Mouse (Mus musculus) limb, embryonic 14.5 days (tissue): ENCODE results near the gene Wdr47. TPM values are rescaled to one million over a fixed set of nuclear protein-coding genes. Genes with fewer than 3 reads are reported as not detected.
A peak's percentile ranks its signal among the peaks of the same experiment; 100 is the strongest.
"Not testable (repeated sequence)": the region's sequence is repeated elsewhere in the genome, so short reads cannot be mapped to it uniquely, and the experiment has no call there.

Experiments
- ATAC-seq: fragments of 200-750 bp; cut with Nextera tagmentation; 2 replicates; pipeline ENCODE4 v1.8.0; 2017; ENCODE audit warnings: low read depth, moderate number of reproducible peaks, moderate TSS enrichment; ENCODE audit not compliant: low FRiP score
- DNase-seq: peaks from one replicate; pipeline ENCODE4 v3.0.0-alpha.2; 2015; ENCODE audit warnings: low spot score
- H3K27ac ChIP-seq: fragments of 300-500 bp; sonication (generic); replicated peaks from 2 replicates; pipeline ENCODE4 v1.5.1; 2014; ENCODE audit warnings: low read depth, mild to moderate bottlenecking, low read length, moderate library complexity, mixed read lengths
- H3K27me3 ChIP-seq: fragments of 300-500 bp; sonication (generic); 2 replicates; pipeline ENCODE4 v1.6.1; 2014; ENCODE audit warnings: low read length, mixed read lengths; ENCODE audit not compliant: control insufficient read depth, insufficient read depth
- H3K36me3 ChIP-seq: fragments of 300-500 bp; sonication (generic); 2 replicates; pipeline ENCODE4 v1.6.1; 2014; ENCODE audit warnings: mild to moderate bottlenecking, low read length, moderate library complexity, mixed read lengths; ENCODE audit not compliant: control insufficient read depth, insufficient read depth
- H3K4me1 ChIP-seq: fragments of 300-500 bp; sonication (generic); 2 replicates; pipeline ENCODE4 v1.6.1; 2014; ENCODE audit warnings: antibody characterized with exemption, low read length, mixed read lengths; ENCODE audit not compliant: control insufficient read depth, insufficient read depth
- H3K4me2 ChIP-seq: fragments of 300-500 bp; sonication (generic); replicated peaks from 2 replicates; pipeline ENCODE4 v1.6.1; 2014; ENCODE audit warnings: low read depth, mild to moderate bottlenecking, low read length, moderate library complexity; ENCODE audit not compliant: severe bottlenecking
- H3K4me3 ChIP-seq: fragments of 300-500 bp; sonication (generic); replicated peaks from 2 replicates; pipeline ENCODE4 v1.5.1; 2014; ENCODE audit warnings: low read length
- H3K9ac ChIP-seq: fragments of 300-500 bp; sonication (generic); 2 replicates; pipeline ENCODE4 v1.6.1; 2014; ENCODE audit warnings: mild to moderate bottlenecking, low read depth, low read length, moderate library complexity; ENCODE audit not compliant: severe bottlenecking
- H3K9me3 ChIP-seq: fragments of 300-500 bp; sonication (generic); 2 replicates; pipeline ENCODE4 v1.6.1; 2016; ENCODE audit warnings: low read length; ENCODE audit not compliant: control insufficient read depth
- POLR2A ChIP-seq: fragments of 200-500 bp; IDR thresholded peaks from 2 replicates; pipeline ENCODE4 v1.8.0; 2012; ENCODE audit warnings: inconsistent platforms, mild to moderate bottlenecking, moderate library complexity, borderline replicate concordance; ENCODE audit not compliant: insufficient read depth, insufficient read length; ENCODE audit errors: extremely low read depth
- WGBS: fragments of 180-500 bp; shearing (Covaris S2); extraction: QIAGEN DNeasy Blood & Tissue Kit; methylation state at CpG from one replicate; pipeline ENCODE4 v1.1.7; 2014; 5-methylcytosine and 5-hydroxymethylcytosine counted together
- polyA plus RNA-seq, 2 experiments: library from polyadenylated mRNA; depleted of rRNA in 1 of 2; stranded (reverse) in 1 of 2; unstranded in 1 of 2; fragments of >200 nt; fragmentation: Nextera tagmentation in 1 of 2; extraction: Ambion mirVana in 1 of 2; gene quantifications; 2 replicates each; pipeline versions ENCODE4 v1.2.1 to v1.2.3; 2012 to 2014

The Wdr47 gene
- polyA plus RNA-seq, 2 experiments, result 13.3 to 14.3 TPM

GRCm38 (mm10) chr3:108676616-108677015 lies 85.5 kb downstream of the Wdr47 start:
- Histone ChIP-seq H3K9me3 (no peaks in the 10 kb centered on the region), H3K4me2 (no peak overlapping the region), H3K27ac (no peak overlapping the region), H3K36me3 (peaks cover 92% of the 10 kb centered on the region), H3K9ac (no peak overlapping the region), H3K27me3 (no peaks in the 10 kb centered on the region), H3K4me3 (no peak overlapping the region), H3K4me1 (no peaks in the 10 kb centered on the region)
- DNase-seq (no peak), ATAC-seq (no peak)
- TF ChIP-seq POLR2A, result no peak
- WGBS, result 73% methylated on average over 4 of the region's 4 CpGs

- H3K27ac ChIP-seq, result no peak overlapping the region
- no peaks in the 10 kb centered on the region for H3K4me1 ChIP-seq
- no peaks in the 10 kb centered on the region for H3K27me3 ChIP-seq
- ATAC-seq, result no peak
- no peak for TF ChIP-seq POLR2A
- no peak for DNase-seq
- no peak overlapping the region for H3K4me2 ChIP-seq
- H3K36me3 ChIP-seq, result peaks cover 96% of the 10 kb centered on the region
- H3K9ac ChIP-seq, result no peak overlapping the region
- WGBS, result 85% methylated on average over 4 of the region's 4 CpGs
- no peaks in the 10 kb centered on the region for H3K9me3 ChIP-seq
- H3K4me3 ChIP-seq, result no peak overlapping the region
Observed at GRCm38 (mm10) chr3:108681004-108681403, 89.9 kb downstream of the Wdr47 start.

- H3K27ac ChIP-seq, H3K4me3 ChIP-seq, H3K27me3 ChIP-seq, H3K9me3 ChIP-seq, H3K4me1 ChIP-seq, H3K4me2 ChIP-seq, H3K9ac ChIP-seq, ATAC-seq, DNase-seq: not testable (repeated sequence)
- peaks cover 92% of the 10 kb centered on the region for H3K36me3 ChIP-seq
- 96% methylated on average over 5 of the region's 5 CpGs for WGBS
Observed at GRCm38 (mm10) chr3:108683597-108683996, 92.5 kb downstream of the Wdr47 start.

GRCm38 (mm10) chr3:108685701-108686100 lies 94.6 kb downstream of the Wdr47 start:
- no peak for TF ChIP-seq POLR2A
- Histone ChIP-seq H3K4me2 (no peak overlapping the region), H3K36me3 (peaks cover 85% of the 10 kb centered on the region), H3K27me3 (no peaks in the 10 kb centered on the region), H3K4me3 (no peak overlapping the region), H3K27ac (no peak overlapping the region), H3K9ac (no peak overlapping the region), H3K4me1 (peaks cover 13% of the 10 kb centered on the region), H3K9me3 (no peaks in the 10 kb centered on the region)
- WGBS, result 97% methylated on average over 7 of the region's 7 CpGs
- DNase-seq (no peak), ATAC-seq (no peak)

- DNase-seq, result peak; percentile 7
- 38% methylated on average over 6 of the region's 6 CpGs for WGBS
- Histone ChIP-seq H3K4me2 (no peak overlapping the region), H3K27ac (peak overlapping the region; percentile 61), H3K27me3 (no peaks in the 10 kb centered on the region), H3K9ac (no peak overlapping the region), H3K4me1 (peaks cover 15% of the 10 kb centered on the region), H3K9me3 (no peaks in the 10 kb centered on the region), H3K4me3 (no peak overlapping the region), H3K36me3 (peaks cover 63% of the 10 kb centered on the region)
- ATAC-seq, result peak; percentile 77
- no peak for TF ChIP-seq POLR2A
Observed at GRCm38 (mm10) chr3:108689015-108689441, 97.9 kb downstream of the Wdr47 start.

GRCm38 (mm10) chr3:108689446-108689845 lies 98.4 kb downstream of the Wdr47 start:
- no peak overlapping the region for H3K4me3 ChIP-seq
- H3K27me3 ChIP-seq, result no peaks in the 10 kb centered on the region
- peaks cover 15% of the 10 kb centered on the region for H3K4me1 ChIP-seq
- H3K36me3 ChIP-seq, result peaks cover 62% of the 10 kb centered on the region
- no peaks in the 10 kb centered on the region for H3K9me3 ChIP-seq
- H3K9ac ChIP-seq, result no peak overlapping the region
- H3K27ac ChIP-seq, result peak overlapping the region; percentile 61
- DNase-seq (peak; percentile 63), ATAC-seq (peak; percentile 75)
- H3K4me2 ChIP-seq, result no peak overlapping the region
- WGBS, result 23% methylated on average over 8 of the region's 8 CpGs
- TF ChIP-seq POLR2A, result no peak
